Mouse (Mus musculus) large intestine, adult 2 months (tissue): ENCODE data around the gene Gm20458. TPM values are rescaled to one million over a fixed set of nuclear protein-coding genes. Genes with fewer than 3 reads are reported as not detected.

Experiments
- DNase-seq: peaks from one replicate; pipeline ENCODE4 v3.0.0-alpha.2; 2012; ENCODE audit warnings: low read depth, low spot score
- WGBS: fragments of 180-500 bp; shearing (Covaris S2); methylation state at CpG from one replicate; pipeline ENCODE4 v1.1.7; 2018; 5-methylcytosine and 5-hydroxymethylcytosine counted together
- polyA plus RNA-seq: library from polyadenylated mRNA; depleted of rRNA; stranded (reverse); fragments of >200 nt; gene quantifications from 2 replicates; pipeline ENCODE4 v1.2.3, GENCODE M21; 2012; rRNA removed

The Gm20458 gene
- polyA plus RNA-seq, 1 experiment: 25.6 TPM

DNA sequence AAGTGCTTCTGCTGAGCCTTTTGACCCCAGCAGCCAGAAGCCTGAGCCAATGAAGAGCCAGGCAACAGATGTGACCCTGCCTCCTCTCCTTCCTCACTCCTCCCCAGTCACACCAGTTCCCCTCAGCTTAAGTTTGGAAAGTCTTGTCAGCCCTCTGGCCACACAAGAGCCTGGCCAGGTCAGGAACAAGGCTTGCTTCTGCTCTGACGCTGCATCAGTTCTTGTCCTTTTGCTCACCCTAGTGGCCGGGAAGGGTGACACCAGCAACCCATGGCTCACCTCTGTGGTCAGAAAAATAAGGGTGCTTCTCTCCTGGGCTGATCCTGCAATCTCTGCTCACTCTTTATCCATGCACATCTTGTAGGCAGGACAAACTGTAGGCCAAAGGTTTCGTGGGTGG is 60.0 kb downstream of the Gm20458 start:
- no peak for DNase-seq
- WGBS: 10% methylated on average over 3 of the region's 3 CpGs

DNA sequence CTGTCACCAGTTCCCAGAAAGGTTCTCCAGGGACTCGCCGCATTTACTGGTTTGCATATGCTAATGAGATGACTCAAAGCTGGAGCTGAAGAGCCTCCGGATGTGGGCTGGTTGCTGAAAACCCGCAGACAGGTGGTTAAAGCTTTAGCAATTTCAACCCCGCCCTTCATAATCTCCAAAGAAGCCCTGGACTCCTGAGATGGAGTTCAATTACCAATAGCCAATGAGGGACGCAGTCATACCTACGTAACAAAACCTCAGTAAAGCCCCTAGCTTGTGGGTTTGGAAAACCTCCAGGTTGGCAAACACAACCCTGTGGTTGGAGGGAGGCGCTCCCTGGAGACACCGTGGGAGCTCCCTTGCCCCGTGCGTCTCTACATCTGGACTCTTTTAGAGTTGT is 61.1 kb downstream of the Gm20458 start:
- DNase-seq: no peak
- 7% methylated on average over 11 of the region's 11 CpGs for WGBS

DNA sequence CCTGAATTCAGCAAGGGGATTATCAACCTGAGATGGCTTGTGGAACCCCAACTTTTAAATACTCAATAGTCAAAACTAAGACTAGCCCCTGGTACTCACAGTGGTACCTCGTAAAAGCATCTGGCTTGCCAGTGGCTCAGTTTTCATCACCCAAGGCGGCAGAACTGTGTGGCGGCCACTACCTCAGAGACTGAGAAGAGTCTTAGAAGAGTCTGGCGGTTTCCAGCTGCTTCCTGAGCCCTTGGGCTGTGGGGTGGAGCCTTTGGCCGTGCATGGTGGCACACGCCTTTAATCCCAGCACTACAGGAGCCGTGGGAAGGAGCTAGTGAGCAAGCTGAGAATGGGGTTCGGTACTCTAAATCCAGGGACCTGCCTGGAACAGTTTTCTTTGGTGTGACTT is 61.5 kb downstream of the Gm20458 start:
- no peak for DNase-seq
- 17% methylated on average over 8 of the region's 8 CpGs for WGBS

DNA sequence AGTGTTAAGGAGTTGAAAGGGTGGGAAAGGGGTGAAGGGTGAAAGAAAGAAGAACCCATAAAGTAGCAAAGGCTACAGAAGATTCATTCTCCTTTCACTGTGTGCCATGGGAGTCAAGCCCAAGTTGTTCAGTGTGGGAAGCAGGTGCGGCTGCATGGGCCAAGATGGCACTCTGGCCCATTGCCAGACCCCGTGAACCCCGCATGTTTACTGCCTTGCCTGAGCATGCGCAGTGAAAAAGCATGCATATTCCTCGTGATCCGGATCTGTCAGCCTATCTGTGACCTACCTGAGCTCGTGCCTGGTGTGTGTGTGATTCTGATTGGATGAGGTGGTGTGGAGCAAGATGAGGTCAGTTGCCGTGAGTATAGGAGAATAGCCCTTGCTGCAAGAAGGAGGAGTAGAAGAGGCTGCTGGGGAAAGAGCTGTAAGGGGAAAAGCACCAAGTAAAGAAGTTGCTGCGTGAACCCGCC is 62.6 kb downstream of the Gm20458 start:
- DNase-seq: no peak
- WGBS: 31% methylated on average over 10 of the region's 10 CpGs

DNA sequence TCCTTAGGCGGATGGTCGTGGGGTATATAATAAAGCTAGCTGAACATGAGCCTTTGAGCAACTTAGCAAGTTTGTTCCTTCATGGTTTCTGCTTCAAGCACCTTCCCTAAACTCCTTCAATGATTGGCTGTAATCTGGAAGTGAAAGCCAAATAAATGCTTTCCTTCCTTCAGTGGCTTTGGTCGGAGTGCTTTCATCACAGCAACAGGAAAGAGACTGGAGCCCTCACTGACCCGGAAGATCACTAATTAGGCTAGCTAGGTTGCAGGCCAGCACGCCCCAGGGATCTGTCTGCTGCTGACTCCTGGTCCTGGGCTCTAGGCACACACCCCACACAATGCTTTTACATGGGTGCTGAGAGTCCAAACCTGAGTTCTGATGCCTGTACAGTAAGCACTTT is 67.8 kb downstream of the Gm20458 start:
- 50% methylated on average over 5 of the region's 5 CpGs for WGBS
- no peak for DNase-seq

DNA sequence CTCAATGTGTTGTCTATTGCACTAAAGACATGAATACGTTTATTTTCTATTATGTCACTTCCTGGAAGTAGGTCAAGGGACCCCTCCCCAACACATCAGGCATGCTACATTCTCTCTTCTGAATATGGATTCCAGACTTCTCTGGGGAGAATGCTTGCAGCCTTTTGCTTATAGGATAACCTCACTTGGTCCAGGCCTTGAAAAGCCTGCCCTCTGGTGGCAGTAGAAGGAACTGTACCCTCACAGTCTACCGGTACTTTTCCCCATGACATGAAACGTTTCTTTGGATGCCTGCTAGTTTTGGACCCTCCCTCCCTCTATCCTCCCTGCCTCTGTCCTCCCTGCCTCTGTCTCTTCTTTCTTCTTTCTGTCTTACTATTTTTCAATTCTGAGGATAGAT is 70.4 kb downstream of the Gm20458 start:
- WGBS: 0% methylated on average over 3 of the region's 3 CpGs

DNA sequence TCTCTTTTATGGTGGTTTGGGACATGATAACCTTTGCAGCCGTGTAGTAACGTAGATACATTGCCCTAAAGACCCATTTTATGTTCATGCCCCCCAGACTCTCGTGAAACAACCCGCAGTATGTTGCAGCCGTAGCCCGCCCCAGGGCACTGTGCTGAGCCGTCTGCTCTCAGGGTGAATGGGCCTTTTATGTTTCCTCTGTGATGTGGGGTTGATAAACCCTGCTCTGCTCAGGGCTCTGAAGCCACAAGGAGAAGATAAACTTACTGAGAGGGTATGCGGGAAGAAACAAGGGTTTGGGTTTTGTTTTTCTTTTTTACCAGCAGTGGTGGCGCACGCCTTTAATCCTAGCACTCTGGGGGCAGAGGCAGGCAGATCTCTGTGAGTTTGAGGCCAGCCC is 73.5 kb downstream of the Gm20458 start:
- 80% methylated on average over 10 of the region's 10 CpGs for WGBS
- no peak for DNase-seq

More for the DNA sequence above, 70.4 kb downstream of the Gm20458 start:
- no peak for DNase-seq

DNA sequence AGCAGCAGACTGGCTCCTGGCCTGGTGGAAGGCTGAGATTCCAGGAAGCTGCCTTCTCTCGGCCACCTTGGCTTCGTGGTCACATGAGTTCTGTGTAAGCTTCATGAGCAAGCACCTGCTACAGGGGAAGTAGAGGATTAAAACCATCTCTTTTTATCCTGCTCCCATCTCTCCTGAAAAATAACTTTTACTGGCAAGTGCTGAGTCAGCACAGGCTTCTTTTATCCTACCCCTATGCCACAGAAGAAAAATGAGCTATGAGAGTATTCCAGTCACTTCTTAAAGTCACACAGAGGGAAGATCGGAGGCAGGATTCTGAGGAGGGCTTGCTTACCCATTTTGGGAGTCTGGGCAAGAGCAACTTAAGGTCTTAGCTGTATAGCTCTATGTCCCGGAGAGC is 76.2 kb downstream of the Gm20458 start:
- 54% methylated on average over 4 of the region's 4 CpGs for WGBS
- DNase-seq: no peak

Other genes with a start within 250 kb of the Gm20458 start
- gene Wfdc15b, start 239.3 kb upstream of the Gm20458 start, polyA plus RNA-seq: 0.41 TPM in 1 of 2 replicates, not detected in the other
- not detected in 2 replicates for gene Svs2, start 222.5 kb upstream of the Gm20458 start, polyA plus RNA-seq
- gene Svs3b, start 204.3 kb upstream of the Gm20458 start, polyA plus RNA-seq: not detected in 2 replicates
- gene Svs4, start 182.5 kb upstream of the Gm20458 start, polyA plus RNA-seq: not detected in 2 replicates
- not detected in 2 replicates for gene Svs3a, start 171.7 kb upstream of the Gm20458 start, polyA plus RNA-seq
- not detected in 2 replicates for gene Svs6, start 144.2 kb upstream of the Gm20458 start, polyA plus RNA-seq
- gene Svs5, start 128.2 kb upstream of the Gm20458 start, polyA plus RNA-seq: not detected in 2 replicates
- 24.9 and 38.0 TPM in 2 replicates for gene Slpi, start 71.9 kb upstream of the Gm20458 start, polyA plus RNA-seq
- gene Rbpjl, start 57.8 kb upstream of the Gm20458 start, polyA plus RNA-seq: not detected in 2 replicates
- gene Matn4, start 55.8 kb upstream of the Gm20458 start, polyA plus RNA-seq: 0.27 and 0.57 TPM in 2 replicates
- 70.6 and 77.3 TPM in 2 replicates for gene Sdc4, start 17.1 kb upstream of the Gm20458 start, polyA plus RNA-seq
- gene Sys1, start 4.0 kb upstream of the Gm20458 start, polyA plus RNA-seq: 104 and 111 TPM in 2 replicates
- gene Trp53tg5, start 12.8 kb downstream of the Gm20458 start, polyA plus RNA-seq: not detected in 2 replicates
- gene Dbndd2, start 25.1 kb downstream of the Gm20458 start, polyA plus RNA-seq: 69.4 and 96.9 TPM in 2 replicates
- 118 and 127 TPM in 2 replicates for gene Pigt, start 36.6 kb downstream of the Gm20458 start, polyA plus RNA-seq
- gene Wfdc2, start 101.4 kb downstream of the Gm20458 start, polyA plus RNA-seq: 1.4 and 3.5 TPM in 2 replicates
- gene Spint3, start 112.5 kb downstream of the Gm20458 start, polyA plus RNA-seq: not detected in 2 replicates
- 0.29 TPM in 1 of 2 replicates, not detected in the other for gene Wfdc6a, start 124.5 kb downstream of the Gm20458 start, polyA plus RNA-seq
- not detected in 2 replicates for gene Eppin, start 132.6 kb downstream of the Gm20458 start, polyA plus RNA-seq
- not detected in 2 replicates for gene Wfdc6b, start 152.6 kb downstream of the Gm20458 start, polyA plus RNA-seq
- gene Wfdc8, start 152.7 kb downstream of the Gm20458 start, polyA plus RNA-seq: 0.05 TPM in 1 of 2 replicates, not detected in the other
- 0.14 TPM in 1 of 2 replicates, not detected in the other for gene Wfdc16, start 177.8 kb downstream of the Gm20458 start, polyA plus RNA-seq
- 0.73 TPM in 1 of 2 replicates, not detected in the other for gene Wfdc10, start 195.1 kb downstream of the Gm20458 start, polyA plus RNA-seq
- gene Wfdc9, start 195.6 kb downstream of the Gm20458 start, polyA plus RNA-seq: not detected in 2 replicates
- not detected in 2 replicates for gene Wfdc11, start 213.1 kb downstream of the Gm20458 start, polyA plus RNA-seq
- gene Wfdc13, start 224.1 kb downstream of the Gm20458 start, polyA plus RNA-seq: 0.10 and 0.32 TPM in 2 replicates
- gene Spint4, start 237.5 kb downstream of the Gm20458 start, polyA plus RNA-seq: not detected in 2 replicates